Mouse (Mus musculus) embryonic facial prominence, embryonic 13.5 days (tissue): ENCODE measurements around the gene Nol7. TPM values are rescaled to one million over a fixed set of nuclear protein-coding genes. Genes with fewer than 3 reads are reported as not detected.

Source experiments
- ATAC-seq: fragments of 200-750 bp; cut with Nextera tagmentation; 2 replicates; pipeline ENCODE4 v1.8.0; 2017; ENCODE audit warnings: low read depth; ENCODE audit not compliant: insufficient number of reproducible peaks, insufficient read depth, low FRiP score, low TSS enrichment
- H3K27ac ChIP-seq: fragments of 300-500 bp; sonication (generic); 2 replicates; pipeline ENCODE4 v1.5.1; 2015; ENCODE audit warnings: moderate library complexity, mild to moderate bottlenecking, inconsistent platforms
- H3K27me3 ChIP-seq: fragments of 300-500 bp; sonication (generic); 2 replicates; pipeline ENCODE4 v1.6.1; 2015; ENCODE audit warnings: mild to moderate bottlenecking, inconsistent platforms
- H3K36me3 ChIP-seq: fragments of 300-500 bp; sonication (generic); 2 replicates; pipeline ENCODE4 v1.6.1; 2015; ENCODE audit warnings: mild to moderate bottlenecking, inconsistent platforms
- H3K4me1 ChIP-seq: fragments of 300-500 bp; sonication (generic); 2 replicates; pipeline ENCODE4 v1.6.1; 2015; ENCODE audit warnings: inconsistent platforms
- H3K4me2 ChIP-seq: fragments of 300-500 bp; sonication (generic); 2 replicates; pipeline ENCODE4 v1.6.1; 2015; ENCODE audit warnings: moderate library complexity, mild to moderate bottlenecking, inconsistent platforms
- H3K4me3 ChIP-seq: fragments of 300-500 bp; sonication (generic); 2 replicates; pipeline ENCODE4 v1.5.1; 2015; ENCODE audit warnings: mild to moderate bottlenecking, inconsistent platforms
- H3K9ac ChIP-seq: fragments of 300-500 bp; sonication (generic); 2 replicates; pipeline ENCODE4 v1.6.1; 2015; ENCODE audit warnings: mild to moderate bottlenecking, inconsistent platforms
- H3K9me3 ChIP-seq: fragments of 300-500 bp; sonication (generic); 2 replicates; pipeline ENCODE4 v1.6.1; 2016; ENCODE audit warnings: inconsistent platforms
- WGBS: fragments of 180-500 bp; shearing (Covaris S2); methylation state at CpG from one replicate; pipeline ENCODE4 v1.1.7; 2015; ENCODE audit warnings: mixed read lengths; 5-methylcytosine and 5-hydroxymethylcytosine counted together
- polyA plus RNA-seq: library from polyadenylated mRNA; unstranded; fragments of >200 nt; fragmentation: Nextera tagmentation; extraction: Ambion mirVana; gene quantifications from 2 replicates; pipeline ENCODE4 v1.2.1, GENCODE M21; 2015

Gene Nol7
- polyA plus RNA-seq, 1 experiment from 2014 or later, result 163 TPM

DNA sequence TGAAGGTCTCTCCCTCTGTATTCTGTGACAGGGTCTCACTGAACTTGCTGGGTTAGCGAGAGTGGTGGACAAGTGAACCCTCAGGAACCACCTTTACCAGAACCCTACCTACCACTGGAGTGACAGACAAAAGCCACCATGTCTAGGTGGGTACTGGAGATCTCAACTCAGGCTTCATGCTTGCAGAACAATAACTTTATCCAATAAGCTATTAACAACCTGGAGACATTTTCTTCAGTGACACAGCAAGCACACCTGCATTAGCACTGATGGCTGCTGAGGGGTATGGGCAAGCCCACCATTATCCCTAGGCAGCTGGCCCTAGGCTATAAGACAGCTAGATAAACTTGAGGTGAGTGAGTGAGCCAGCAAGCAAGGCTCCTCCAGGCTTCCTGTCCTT is 42.2 kb downstream of the Nol7 start:
- Histone ChIP-seq H3K4me3 (no peak overlapping the region), H3K9ac (no peak overlapping the region), H3K9me3 (no peaks in the 10 kb centered on the region), H3K27ac (no peak overlapping the region), H3K4me1 (no peaks in the 10 kb centered on the region), H3K27me3 (no peaks in the 10 kb centered on the region), H3K36me3 (0 out of 2 replicates have a peak, but pooled peaks cover 3% of the 10 kb centered on the region), H3K4me2 (no peak overlapping the region)
- no peak for ATAC-seq
- 91% methylated on average over 1 of the region's 1 CpGs for WGBS

DNA sequence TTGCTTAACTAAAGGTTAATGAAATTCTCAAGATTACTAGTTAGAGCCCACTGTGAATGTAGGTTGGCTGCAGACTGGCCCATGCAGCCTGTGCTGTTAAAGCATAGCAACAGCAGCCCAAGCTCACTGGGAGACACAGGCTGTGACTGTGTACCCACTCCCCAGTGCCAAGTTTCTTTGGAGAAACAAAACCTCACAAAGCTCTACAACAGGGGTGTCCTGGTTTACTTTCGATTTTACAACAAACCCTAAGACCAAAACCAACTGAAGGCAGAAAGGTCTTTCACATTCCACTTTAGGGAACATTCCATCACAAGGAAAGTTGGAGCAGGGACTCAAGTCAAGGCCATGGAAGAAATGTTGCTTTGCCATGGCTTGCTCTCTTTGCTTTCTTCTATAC is 44.4 kb downstream of the Nol7 start:
- Histone ChIP-seq H3K4me1 (no peaks in the 10 kb centered on the region; the same call in 1 of the 2 replicates), H3K9me3 (no peaks in the 10 kb centered on the region), H3K4me2 (no peak overlapping the region), H3K4me3 (no peak overlapping the region), H3K36me3 (0 out of 2 replicates have a peak, but pooled peaks cover 1% of the 10 kb centered on the region), H3K27ac (no peak overlapping the region), H3K9ac (no peak overlapping the region), H3K27me3 (no peaks in the 10 kb centered on the region)
- no peak for ATAC-seq
- WGBS, result 81% methylated on average over 1 of the region's 1 CpGs

DNA sequence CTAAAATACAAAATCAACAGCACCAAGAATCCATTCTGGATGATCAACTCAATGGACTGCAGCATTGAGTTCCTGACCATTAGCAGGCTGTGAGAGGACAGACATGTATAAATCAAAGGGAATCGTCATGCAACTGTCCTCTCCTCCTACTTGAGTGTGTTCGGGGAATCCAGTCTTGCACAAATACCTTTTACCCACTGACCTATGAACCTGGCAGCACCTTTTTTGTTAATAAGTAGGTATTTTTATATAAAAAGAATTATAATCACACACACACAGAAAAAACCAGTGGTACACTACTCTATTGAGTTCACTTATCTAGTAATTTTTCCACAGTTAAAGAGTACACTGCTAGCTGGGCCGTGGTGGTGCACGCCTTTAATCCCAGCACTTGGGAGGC is 45.5 kb downstream of the Nol7 start:
- Histone ChIP-seq H3K36me3 (no peaks in the 10 kb centered on the region), H3K9ac (no peak overlapping the region), H3K4me2 (no peak overlapping the region), H3K9me3 (no peaks in the 10 kb centered on the region), H3K4me1 (no peaks in the 10 kb centered on the region; the same call in 1 of the 2 replicates), H3K27ac (no peak overlapping the region), H3K27me3 (no peaks in the 10 kb centered on the region), H3K4me3 (no peak overlapping the region)
- no peak for ATAC-seq
- WGBS, result 94% methylated on average over 4 of the region's 4 CpGs

DNA sequence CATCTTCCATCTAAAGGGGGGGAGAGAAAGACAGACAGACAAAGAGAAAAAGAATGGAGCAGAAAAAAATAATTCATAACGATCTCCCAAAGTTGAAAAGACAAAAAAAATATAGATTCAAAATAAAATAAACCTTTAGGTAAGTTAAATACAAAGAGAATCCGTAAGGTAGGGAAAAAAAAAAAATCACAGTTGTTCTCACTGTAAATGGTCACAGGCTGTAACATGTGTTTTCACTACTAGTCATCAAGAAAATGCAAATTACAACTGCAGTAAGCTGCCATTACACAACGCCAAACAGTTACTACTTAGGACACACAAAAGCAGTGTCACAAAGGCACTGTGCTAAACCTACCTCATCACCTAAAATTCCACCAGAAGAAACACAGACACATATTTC is 46.5 kb downstream of the Nol7 start:
- Histone ChIP-seq H3K36me3 (no peaks in the 10 kb centered on the region), H3K27me3 (no peaks in the 10 kb centered on the region), H3K9ac (no peak overlapping the region), H3K4me1 (no peaks in the 10 kb centered on the region; the same call in 1 of the 2 replicates), H3K4me2 (no peak overlapping the region), H3K4me3 (no peak overlapping the region), H3K27ac (no peak overlapping the region), H3K9me3 (no peaks in the 10 kb centered on the region)
- no peak for ATAC-seq
- 81% methylated on average over 3 of the region's 3 CpGs for WGBS

DNA sequence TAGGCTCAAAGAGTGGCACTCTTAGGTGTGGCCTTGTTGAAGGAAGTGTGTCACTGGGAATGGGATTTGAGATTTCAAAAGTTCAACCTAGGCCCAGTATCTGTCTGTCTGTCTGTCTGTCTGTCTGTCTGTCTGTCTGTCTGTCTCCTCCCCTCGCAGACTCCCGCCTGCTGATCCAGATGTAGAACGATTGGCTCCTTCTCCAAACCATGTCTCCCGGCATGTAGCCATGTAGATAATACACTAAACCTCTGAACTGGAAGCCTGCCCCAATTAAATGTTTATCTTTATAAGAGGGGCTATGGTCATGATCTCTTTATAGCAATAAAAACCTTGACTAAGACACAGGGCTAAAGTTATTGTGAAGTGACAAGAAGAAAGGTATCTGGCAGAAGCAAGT is 47.6 kb downstream of the Nol7 start:
- H3K4me3 ChIP-seq, result no peak overlapping the region
- no peak for ATAC-seq
- WGBS, result 92% methylated on average over 4 of the region's 4 CpGs
- H3K4me1 ChIP-seq, result no peaks in the 10 kb centered on the region; the same call in 1 of the 2 replicates
- H3K36me3 ChIP-seq, result no peaks in the 10 kb centered on the region
- no peaks in the 10 kb centered on the region for H3K27me3 ChIP-seq
- H3K27ac ChIP-seq, result no peak overlapping the region
- H3K4me2 ChIP-seq, result no peak overlapping the region
- no peaks in the 10 kb centered on the region for H3K9me3 ChIP-seq
- no peak overlapping the region for H3K9ac ChIP-seq

DNA sequence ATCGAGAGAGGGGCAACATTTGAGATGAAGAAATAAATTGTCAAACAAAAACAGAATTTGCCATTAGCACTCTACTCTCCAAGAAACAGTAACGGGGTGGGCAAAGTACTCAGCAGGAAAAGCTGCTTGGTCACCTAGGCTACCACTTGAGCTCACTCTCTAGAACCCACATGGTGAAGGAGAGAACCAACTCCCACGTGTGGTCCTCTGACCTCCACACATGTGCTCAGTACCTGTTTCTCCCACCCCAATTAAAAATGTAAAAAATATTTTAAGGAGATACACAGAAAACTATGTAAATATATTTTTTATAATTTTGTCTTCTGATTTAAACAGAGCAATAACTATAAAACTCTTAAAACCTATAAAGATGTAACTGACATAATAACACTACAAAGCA is 49.5 kb downstream of the Nol7 start:
- Histone ChIP-seq H3K9me3 (no peaks in the 10 kb centered on the region), H3K27me3 (no peaks in the 10 kb centered on the region)
- WGBS, result 73% methylated on average over 3 of the region's 3 CpGs

DNA sequence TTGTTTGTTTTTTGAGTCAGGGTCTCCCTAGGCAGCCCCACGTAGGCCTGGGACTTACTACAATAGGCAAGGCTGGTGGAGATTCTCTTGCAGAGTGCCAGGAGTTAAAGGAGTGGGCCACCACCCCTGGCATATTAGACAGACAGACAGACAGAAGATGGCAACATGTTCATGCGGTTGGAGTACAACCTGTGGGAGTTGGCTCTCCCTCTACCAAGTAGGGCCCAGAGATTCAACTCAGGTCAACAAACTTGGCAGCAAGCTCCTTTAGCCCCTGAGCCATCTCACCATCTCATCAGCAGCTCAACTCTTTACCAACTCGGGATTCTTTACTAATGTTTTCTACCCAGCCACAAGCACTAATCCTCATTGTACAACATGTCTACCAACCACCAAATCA is 52.5 kb downstream of the Nol7 start:
- Histone ChIP-seq H3K9ac (no peak overlapping the region), H3K4me2 (no peak overlapping the region), H3K36me3 (no peaks in the 10 kb centered on the region), H3K27me3 (no peaks in the 10 kb centered on the region), H3K4me3 (no peak overlapping the region), H3K27ac (no peak overlapping the region), H3K9me3 (no peaks in the 10 kb centered on the region), H3K4me1 (peaks cover 3% of the 10 kb centered on the region; the same call in 1 of the 2 replicates)
- 87% methylated on average over 3 of the region's 3 CpGs for WGBS
- ATAC-seq, result no peak

More for the DNA sequence above, 49.5 kb downstream of the Nol7 start:
- no peak overlapping the region for H3K4me2 ChIP-seq
- no peak overlapping the region for H3K4me3 ChIP-seq
- H3K9ac ChIP-seq, result no peak overlapping the region
- no peaks in the 10 kb centered on the region for H3K36me3 ChIP-seq
- ATAC-seq, result no peak
- no peaks in the 10 kb centered on the region; the same call in 1 of the 2 replicates for H3K4me1 ChIP-seq
- no peak overlapping the region for H3K27ac ChIP-seq

DNA sequence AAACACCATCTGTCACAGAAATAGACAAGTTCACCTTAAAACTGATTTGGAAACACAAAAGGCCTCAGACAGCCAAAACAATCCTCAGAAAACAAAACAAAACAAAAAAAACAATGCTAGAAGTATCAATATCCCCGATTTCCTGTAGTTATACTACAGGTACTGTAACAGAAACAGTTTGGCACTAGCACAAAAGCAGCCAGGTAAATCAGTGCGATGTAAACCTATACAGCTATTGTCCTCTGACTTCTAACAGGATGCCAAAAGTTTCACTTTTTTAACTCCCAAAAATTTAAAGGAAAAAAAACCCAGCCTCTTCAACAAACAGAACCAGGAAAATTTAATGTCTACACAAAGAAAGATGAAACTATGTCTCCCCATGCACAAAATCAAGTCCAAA is 54.0 kb downstream of the Nol7 start:
- no peak for ATAC-seq
- 82% methylated on average over 2 of the region's 2 CpGs for WGBS
- H3K9ac ChIP-seq, result no peak overlapping the region

DNA sequence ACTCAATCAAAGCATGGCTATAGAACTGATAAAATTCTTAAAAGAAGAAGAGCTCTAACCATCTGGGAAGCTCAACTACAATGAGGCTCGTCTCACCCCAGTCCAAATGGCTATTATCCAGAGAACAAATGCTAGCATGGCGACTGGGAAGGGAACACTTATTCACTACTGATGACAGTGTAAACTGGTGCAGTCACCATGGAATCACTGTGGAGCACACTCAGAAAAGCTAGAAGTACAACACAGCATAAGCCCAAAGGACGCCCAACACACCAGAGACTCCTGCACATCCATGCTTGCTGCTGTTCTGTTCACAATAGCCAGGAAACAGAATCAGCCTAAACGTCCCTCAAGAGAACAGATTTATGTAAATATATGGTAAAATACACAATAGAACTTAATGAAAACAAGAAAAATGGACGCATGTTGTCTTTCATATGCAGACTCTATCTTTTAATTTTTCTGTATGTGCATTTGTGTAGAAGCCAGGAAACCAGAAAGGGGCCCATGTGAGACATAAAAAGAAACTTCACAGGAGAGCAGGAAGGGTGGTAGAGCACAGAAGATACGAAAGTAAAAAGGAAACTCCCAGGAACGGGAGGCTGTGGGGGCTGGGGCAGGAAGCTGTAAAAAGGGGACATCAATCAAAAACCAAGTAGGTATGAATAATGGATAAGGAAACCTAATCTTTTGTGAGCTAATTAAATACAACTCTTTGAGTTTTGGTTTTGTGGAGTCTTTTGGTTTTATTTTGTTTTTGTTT is 54.8 kb downstream of the Nol7 start:
- Histone ChIP-seq H3K4me1 (0 out of 2 replicates have a peak, but pooled peaks cover 3% of the 10 kb centered on the region), H3K36me3 (no peaks in the 10 kb centered on the region), H3K4me3 (no peak overlapping the region), H3K27ac (no peak overlapping the region), H3K9me3 (no peaks in the 10 kb centered on the region), H3K27me3 (no peaks in the 10 kb centered on the region), H3K4me2 (no peak overlapping the region), H3K9ac (no peak overlapping the region)
- ATAC-seq, result no peak
- WGBS, result 64% methylated on average over 7 of the region's 7 CpGs

More for the DNA sequence above, 54.0 kb downstream of the Nol7 start:
- Histone ChIP-seq H3K4me3 (no peak overlapping the region), H3K4me2 (no peak overlapping the region), H3K27me3 (no peaks in the 10 kb centered on the region), H3K9me3 (no peaks in the 10 kb centered on the region), H3K27ac (no peak overlapping the region), H3K4me1 (peaks cover 3% of the 10 kb centered on the region; the same call in 1 of the 2 replicates), H3K36me3 (no peaks in the 10 kb centered on the region)

DNA sequence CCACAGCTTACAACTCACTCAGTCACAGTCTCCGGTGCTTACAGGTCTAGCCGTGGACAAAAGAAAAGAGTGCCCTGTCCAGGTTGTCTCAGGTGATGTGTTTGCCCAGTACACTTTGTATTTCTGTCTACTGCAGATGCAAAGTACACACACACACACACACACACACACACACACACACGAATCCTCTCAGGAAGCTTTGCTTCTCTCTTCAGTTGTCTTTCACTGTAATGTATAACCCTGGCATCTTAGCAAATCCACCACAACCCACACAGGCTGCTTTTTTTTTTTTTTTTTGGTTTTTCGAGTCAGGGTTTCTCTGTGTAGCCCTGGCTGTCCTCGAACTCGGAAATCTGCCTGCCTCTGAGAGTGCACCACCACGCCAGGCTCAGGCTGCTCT is 56.2 kb downstream of the Nol7 start:
- Histone ChIP-seq H3K36me3 (no peaks in the 10 kb centered on the region), H3K9ac (no peak overlapping the region), H3K27ac (no peak overlapping the region), H3K4me2 (no peak overlapping the region), H3K9me3 (no peaks in the 10 kb centered on the region), H3K4me3 (no peak overlapping the region), H3K4me1 (0 out of 2 replicates have a peak, but pooled peaks cover 4% of the 10 kb centered on the region), H3K27me3 (no peaks in the 10 kb centered on the region)
- no peak for ATAC-seq
- WGBS, result 84% methylated on average over 7 of the region's 7 CpGs
